Mouse (Mus musculus) kidney, embryonic 15.5 days (tissue): ENCODE data around the gene Gm9639. TPM values are rescaled to one million over a fixed set of nuclear protein-coding genes. Genes with fewer than 3 reads are reported as not detected.
"Not testable (repeated sequence)": the region's sequence is repeated elsewhere in the genome, so short reads cannot be mapped to it uniquely, and the experiment has no call there.

Source experiments
- ATAC-seq: fragments of 200-750 bp; cut with Nextera tagmentation; replicated peaks from 2 replicates; pipeline ENCODE4 v1.8.0; 2017; ENCODE audit warnings: moderate TSS enrichment; ENCODE audit not compliant: low FRiP score
- H3K27ac ChIP-seq: fragments of 300-500 bp; sonication (generic); 2 replicates; pipeline ENCODE4 v1.5.1; 2015; ENCODE audit warnings: mild to moderate bottlenecking, inconsistent platforms
- H3K27me3 ChIP-seq: fragments of 300-500 bp; sonication (generic); 2 replicates; pipeline ENCODE4 v1.6.1; 2015; ENCODE audit warnings: inconsistent platforms
- H3K36me3 ChIP-seq: fragments of 300-500 bp; sonication (generic); 2 replicates; pipeline ENCODE4 v1.6.1; 2015; ENCODE audit warnings: inconsistent platforms
- H3K4me1 ChIP-seq: fragments of 300-500 bp; sonication (generic); 2 replicates; pipeline ENCODE4 v1.6.1; 2015; ENCODE audit warnings: inconsistent platforms
- H3K4me2 ChIP-seq: fragments of 300-500 bp; sonication (generic); 2 replicates; pipeline ENCODE4 v1.6.1; 2015; ENCODE audit warnings: moderate library complexity, mild to moderate bottlenecking, inconsistent platforms
- H3K4me3 ChIP-seq: fragments of 300-500 bp; sonication (generic); replicated peaks from 2 replicates; pipeline ENCODE4 v1.5.1; 2015; ENCODE audit warnings: mild to moderate bottlenecking, inconsistent platforms
- H3K9ac ChIP-seq: fragments of 300-500 bp; sonication (generic); 2 replicates; pipeline ENCODE4 v1.6.1; 2015; ENCODE audit warnings: mild to moderate bottlenecking, inconsistent platforms
- H3K9me3 ChIP-seq: fragments of 300-500 bp; sonication (generic); replicated peaks from 2 replicates; pipeline ENCODE4 v1.6.1; 2016; ENCODE audit warnings: inconsistent platforms
- WGBS: fragments of 180-500 bp; shearing (Covaris S2); methylation state at CpG from one replicate; pipeline ENCODE4 v1.1.7; 2015; ENCODE audit warnings: mixed read lengths; 5-methylcytosine and 5-hydroxymethylcytosine counted together
- polyA plus RNA-seq: library from polyadenylated mRNA; unstranded; fragments of >200 nt; fragmentation: Nextera tagmentation; extraction: Ambion mirVana; gene quantifications from 2 replicates; pipeline ENCODE4 v1.2.1, GENCODE M21; 2015

Gene Gm9639
- polyA plus RNA-seq, 1 experiment from 2014 or later, result not detected

DNA sequence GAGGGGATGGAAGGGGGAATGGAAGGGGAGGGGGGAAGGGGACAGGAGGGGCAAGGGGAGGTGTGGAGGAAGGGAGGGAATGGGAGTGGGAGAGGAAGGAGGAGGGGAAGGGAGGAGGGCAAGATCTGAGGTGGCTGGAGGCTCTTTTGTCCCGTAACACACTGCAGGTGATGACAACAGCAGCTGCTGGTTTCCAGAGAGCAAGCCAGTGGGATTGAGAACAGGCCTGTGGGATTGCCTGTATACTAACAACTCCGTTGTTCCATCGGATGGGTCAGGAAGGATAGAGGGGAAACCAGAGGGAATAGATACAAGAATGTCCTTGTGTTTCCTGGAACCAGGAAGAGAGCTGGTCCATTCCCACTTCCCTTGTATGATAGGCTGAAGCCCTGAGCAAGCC lies 2.8 kb upstream of the Gm9639 start:
- ATAC-seq, result no peak
- Histone ChIP-seq H3K27ac (no peak overlapping the region), H3K4me1 (0 out of 2 replicates have a peak, but pooled peaks cover 2% of the 10 kb centered on the region), H3K27me3 (no peaks in the 10 kb centered on the region), H3K4me2 (no peak overlapping the region), H3K9ac (no peak overlapping the region), H3K4me3 (no peak overlapping the region), H3K36me3 (no peaks in the 10 kb centered on the region), H3K9me3 (no peaks in the 10 kb centered on the region)
- WGBS, result 30% methylated on average over 3 of the region's 3 CpGs

DNA sequence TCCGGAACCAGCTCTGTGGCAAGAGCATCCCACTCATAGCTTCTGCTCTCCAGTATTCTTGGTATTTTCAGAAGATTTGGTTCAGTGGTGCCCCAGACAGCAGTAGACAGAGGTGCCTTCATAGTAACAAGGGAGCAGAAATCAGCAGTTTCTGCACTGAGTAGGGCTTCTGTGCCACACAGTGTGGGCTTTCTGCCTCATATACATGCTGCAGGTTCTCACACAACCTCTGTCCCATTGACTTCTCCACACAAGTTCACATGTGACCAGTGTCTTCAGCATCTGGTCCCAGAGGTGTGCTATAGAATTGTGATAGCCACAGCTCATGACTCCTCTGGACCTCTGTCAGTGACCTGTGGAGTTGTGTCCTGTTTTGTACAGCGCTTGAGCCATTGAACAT lies 6.3 kb downstream of the Gm9639 start:
- Histone ChIP-seq H3K9ac (no peak overlapping the region), H3K4me3 (no peak overlapping the region), H3K36me3 (no peaks in the 10 kb centered on the region), H3K27me3 (no peaks in the 10 kb centered on the region), H3K9me3 (no peaks in the 10 kb centered on the region), H3K4me2 (no peak overlapping the region), H3K4me1 (no peaks in the 10 kb centered on the region), H3K27ac (no peak overlapping the region)
- 61% methylated on average over 2 of the region's 2 CpGs for WGBS
- no peak for ATAC-seq

DNA sequence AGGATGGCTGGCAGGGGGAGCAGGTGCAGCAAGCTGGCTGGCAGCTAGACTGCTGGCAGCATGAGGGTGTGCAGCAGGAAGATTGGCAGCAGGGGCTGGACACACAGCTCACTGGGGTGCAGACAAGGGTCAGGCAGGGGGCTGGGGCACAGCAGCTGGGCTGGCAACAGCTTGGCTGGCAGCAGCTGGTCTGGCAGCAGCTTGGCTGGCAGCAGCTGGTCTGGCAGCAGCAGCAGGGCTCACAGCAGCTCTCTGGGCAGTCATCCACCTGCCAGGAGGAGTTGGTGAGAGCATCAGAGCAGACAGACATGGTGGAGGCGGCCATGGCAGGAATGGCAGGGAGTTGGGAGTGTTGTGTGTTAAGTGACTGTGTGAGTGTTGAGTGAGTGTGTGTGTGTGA lies 7.0 kb downstream of the Gm9639 start, which contains the start of gene Gm7137:
Gm7137 (minus strand) TSS at position 325 of the 400 bp plus-strand sequence.
- H3K27me3 ChIP-seq, H3K4me1 ChIP-seq, H3K4me3 ChIP-seq, H3K9me3 ChIP-seq, H3K4me2 ChIP-seq, ATAC-seq, H3K27ac ChIP-seq, H3K36me3 ChIP-seq, H3K9ac ChIP-seq: not testable (repeated sequence)
- WGBS, result 68% methylated on average over 1 of the region's 1 CpGs

DNA sequence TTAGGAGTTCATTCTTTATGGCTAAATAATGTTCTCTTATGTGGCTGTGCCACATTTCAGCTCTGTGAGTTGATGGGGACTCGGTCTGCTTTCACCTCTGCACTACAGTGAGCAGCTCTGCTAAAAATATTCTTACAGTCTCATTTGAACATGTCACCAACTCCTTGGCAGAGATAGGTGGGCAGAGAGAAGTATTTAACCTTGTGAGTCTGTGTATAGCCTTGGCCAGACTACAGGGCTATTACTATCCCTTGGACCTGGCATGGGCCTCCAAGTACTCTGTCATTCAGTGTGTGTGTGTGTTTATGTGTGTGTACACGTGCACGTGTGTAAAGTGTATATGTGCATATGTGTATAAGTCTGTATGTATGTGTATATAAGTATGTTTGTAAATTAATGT lies 11.5 kb downstream of the Gm9639 start:
- H3K9me3 ChIP-seq, H3K4me1 ChIP-seq, H3K36me3 ChIP-seq, H3K4me3 ChIP-seq, H3K27me3 ChIP-seq, H3K4me2 ChIP-seq, ATAC-seq, H3K9ac ChIP-seq, H3K27ac ChIP-seq: not testable (repeated sequence)
- 77% methylated on average over 3 of the region's 3 CpGs for WGBS

DNA sequence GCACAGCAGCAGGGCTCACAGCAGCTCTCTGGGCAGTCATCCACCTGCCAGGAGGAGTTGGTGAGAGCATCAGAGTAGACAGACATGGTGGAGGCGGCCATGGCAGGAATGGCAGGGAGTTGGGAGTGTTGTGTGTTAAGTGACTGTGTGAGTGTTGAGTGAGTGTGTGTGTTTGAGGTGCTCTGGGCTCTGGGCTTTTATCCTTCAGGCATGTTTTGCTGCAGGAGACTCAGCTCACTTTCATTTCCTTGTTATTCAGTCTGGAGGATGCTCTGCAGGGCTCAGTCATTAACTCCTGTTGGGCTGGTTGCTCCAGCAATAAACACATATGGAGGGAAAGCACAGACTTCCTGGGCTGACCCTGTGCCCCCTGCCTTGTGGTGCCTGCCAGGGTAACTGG lies 12.4 kb downstream of the Gm9639 start, which contains the start of gene Gm3250:
Gm3250 (minus strand) TSS at position 101 of the 400 bp plus-strand sequence.
- not testable (repeated sequence) for H3K4me1 ChIP-seq, ATAC-seq, H3K27ac ChIP-seq, H3K4me3 ChIP-seq, H3K36me3 ChIP-seq, H3K4me2 ChIP-seq, H3K9ac ChIP-seq, H3K9me3 ChIP-seq, H3K27me3 ChIP-seq
- 21% methylated on average over 1 of the region's 1 CpGs for WGBS

DNA sequence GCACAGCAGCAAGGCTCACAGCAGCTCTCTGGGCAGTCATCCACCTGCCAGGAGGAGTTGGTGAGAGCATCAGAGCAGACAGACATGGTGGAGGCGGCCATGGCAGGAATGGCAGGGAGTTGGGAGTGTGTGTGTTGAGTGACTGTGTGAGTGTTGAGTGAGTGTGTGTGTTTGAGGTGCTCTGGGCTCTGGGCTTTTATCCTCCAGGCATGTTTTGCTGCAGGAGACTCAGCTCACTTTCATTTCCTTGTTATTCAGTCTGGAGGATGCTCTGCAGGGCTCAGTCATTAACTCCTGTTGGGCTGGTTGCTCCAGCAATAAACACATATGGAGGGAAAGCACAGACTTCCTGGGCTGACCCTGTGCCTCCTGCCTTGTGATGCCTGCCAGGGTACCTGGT lies 18.0 kb downstream of the Gm9639 start, which contains the start of gene Gm7138:
Gm7138 (minus strand) TSS at position 101 of the 400 bp plus-strand sequence.
- ATAC-seq, H3K9ac ChIP-seq: not testable (repeated sequence)
- 80% methylated on average over 1 of the region's 1 CpGs for WGBS

DNA sequence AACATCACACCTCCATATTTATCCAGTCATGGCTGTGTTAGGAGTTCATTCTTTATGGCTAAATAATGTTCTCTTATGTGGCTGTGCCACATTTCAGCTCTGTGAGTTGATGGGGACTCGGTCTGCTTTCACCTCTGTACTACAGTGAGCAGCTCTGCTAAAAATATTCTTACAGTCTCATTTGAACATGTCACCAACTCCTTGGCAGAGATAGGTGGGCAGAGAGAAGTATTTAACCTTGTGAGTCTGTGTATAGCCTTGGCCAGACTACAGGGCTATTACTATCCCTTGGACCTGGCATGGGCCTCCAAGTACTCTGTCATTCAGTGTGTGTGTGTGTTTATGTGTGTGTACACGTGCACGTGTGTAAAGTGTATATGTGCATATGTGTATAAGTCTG lies 22.7 kb downstream of the Gm9639 start:
- H3K9me3 ChIP-seq, H3K27me3 ChIP-seq, H3K27ac ChIP-seq, H3K4me2 ChIP-seq, H3K36me3 ChIP-seq, H3K4me3 ChIP-seq, H3K9ac ChIP-seq, H3K4me1 ChIP-seq, ATAC-seq: not testable (repeated sequence)
- WGBS, result 90% methylated on average over 2 of the region's 3 CpGs

More for the DNA sequence above, 18.0 kb downstream of the Gm9639 start, which contains the start of gene Gm7138:
- H3K4me3 ChIP-seq, H3K9me3 ChIP-seq, H3K27me3 ChIP-seq, H3K27ac ChIP-seq, H3K36me3 ChIP-seq, H3K4me1 ChIP-seq, H3K4me2 ChIP-seq: not testable (repeated sequence)

DNA sequence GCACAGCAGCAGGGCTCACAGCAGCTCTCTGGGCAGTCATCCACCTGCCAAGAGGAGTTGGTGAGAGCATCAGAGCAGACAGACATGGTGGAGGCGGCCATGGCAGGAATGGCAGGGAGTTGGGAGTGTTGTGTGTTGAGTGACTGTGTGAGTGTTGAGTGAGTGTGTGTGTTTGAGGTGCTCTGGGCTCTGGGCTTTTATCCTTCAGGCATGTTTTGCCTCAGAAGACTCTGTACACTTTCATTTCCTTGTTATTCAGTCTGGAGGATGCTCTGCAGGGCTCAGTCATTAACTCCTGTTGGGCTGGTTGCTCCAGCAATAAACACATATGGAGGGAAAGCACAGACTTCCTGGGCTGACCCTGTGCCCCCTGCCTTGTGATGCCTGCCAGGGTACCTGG lies 23.7 kb downstream of the Gm9639 start, which contains the start of gene Gm3238:
Gm3238 (minus strand) TSS at position 101 of the 400 bp plus-strand sequence.
- not testable (repeated sequence) for ATAC-seq, H3K4me2 ChIP-seq, H3K36me3 ChIP-seq, H3K27ac ChIP-seq, H3K4me1 ChIP-seq, H3K9me3 ChIP-seq, H3K4me3 ChIP-seq, H3K9ac ChIP-seq, H3K27me3 ChIP-seq
- 86% methylated on average over 1 of the region's 1 CpGs for WGBS

DNA sequence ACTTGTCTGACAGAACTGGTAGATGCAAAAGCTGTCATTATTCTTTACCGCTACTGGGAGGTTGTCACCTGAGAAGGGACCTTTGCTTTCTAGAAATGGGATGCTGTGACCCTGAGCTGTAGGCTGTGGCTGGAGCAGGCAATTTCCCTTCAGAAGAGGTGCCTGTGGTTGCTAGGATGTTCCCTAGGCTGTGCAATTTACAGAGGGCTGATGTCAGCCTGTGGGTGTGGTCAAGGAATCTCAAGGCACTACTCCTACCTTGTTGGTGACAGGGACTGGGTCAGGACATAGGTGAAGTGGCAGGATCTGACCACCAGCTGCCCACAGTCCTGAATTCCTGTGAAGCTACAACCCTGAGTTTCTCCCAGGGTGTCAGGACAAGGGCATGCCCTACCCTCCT lies 25.1 kb downstream of the Gm9639 start:
- no peaks in the 10 kb centered on the region for H3K27me3 ChIP-seq
- no peaks in the 10 kb centered on the region for H3K9me3 ChIP-seq
- H3K36me3 ChIP-seq, result no peaks in the 10 kb centered on the region

DNA sequence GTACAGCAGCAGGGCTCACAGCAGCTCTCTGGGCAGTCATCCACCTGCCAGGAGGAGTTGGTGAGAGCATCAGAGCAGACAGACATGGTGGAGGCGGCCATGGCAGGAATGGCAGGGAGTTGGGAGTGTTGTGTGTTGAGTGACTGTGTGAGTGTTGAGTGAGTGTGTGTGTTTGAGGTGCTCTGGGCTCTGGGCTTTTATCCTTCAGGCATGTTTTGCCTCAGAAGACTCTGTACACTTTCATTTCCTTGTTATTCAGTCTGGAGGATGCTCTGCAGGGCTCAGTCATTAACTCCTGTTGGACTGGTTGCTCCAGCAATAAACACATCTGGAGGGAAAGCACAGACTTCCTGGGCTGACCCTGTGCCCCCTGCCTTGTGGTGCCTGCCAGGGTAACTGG lies 35.3 kb downstream of the Gm9639 start, which contains the start of gene Gm3233:
Gm3233 (minus strand) TSS at position 101 of the 400 bp plus-strand sequence.
- H3K9ac ChIP-seq, H3K9me3 ChIP-seq, H3K4me2 ChIP-seq, H3K36me3 ChIP-seq, H3K4me1 ChIP-seq, ATAC-seq, H3K27me3 ChIP-seq, H3K4me3 ChIP-seq, H3K27ac ChIP-seq: not testable (repeated sequence)
- 69% methylated on average over 1 of the region's 1 CpGs for WGBS

More for the DNA sequence above, 25.1 kb downstream of the Gm9639 start:
- no peak overlapping the region for H3K4me3 ChIP-seq
- H3K4me1 ChIP-seq, result no peaks in the 10 kb centered on the region
- H3K9ac ChIP-seq, result no peak overlapping the region
- no peak overlapping the region for H3K27ac ChIP-seq
- 60% methylated on average over 1 of the region's 1 CpGs for WGBS
- ATAC-seq, result no peak
- H3K4me2 ChIP-seq, result no peak overlapping the region

DNA sequence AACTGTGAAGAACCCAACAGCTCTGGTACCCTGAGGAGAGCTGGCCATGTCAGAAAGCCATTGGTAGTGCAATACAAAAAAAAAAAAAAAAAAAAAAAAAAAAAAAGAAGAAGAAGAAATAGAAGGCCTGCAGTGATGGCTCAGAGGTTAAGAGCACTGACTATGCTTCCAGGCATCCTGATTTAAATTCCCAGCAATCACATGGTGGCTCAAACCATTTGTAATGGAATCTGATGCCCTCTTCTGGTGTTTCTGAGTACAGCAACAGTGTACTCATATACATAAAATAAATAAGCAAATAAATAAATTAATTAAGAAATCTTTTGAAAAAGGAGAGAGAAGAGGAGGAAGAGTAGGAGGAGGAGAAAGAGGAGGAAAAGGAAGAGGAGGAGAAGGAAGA lies 41.4 kb downstream of the Gm9639 start:
- no peak overlapping the region for H3K4me2 ChIP-seq
- H3K4me3 ChIP-seq, result no peak overlapping the region
- no peak overlapping the region for H3K9ac ChIP-seq
- no peaks in the 10 kb centered on the region for H3K4me1 ChIP-seq
- no peaks in the 10 kb centered on the region for H3K36me3 ChIP-seq
- ATAC-seq, result no peak
- H3K27me3 ChIP-seq, result no peaks in the 10 kb centered on the region
- no peak overlapping the region for H3K27ac ChIP-seq
- H3K9me3 ChIP-seq, result no peaks in the 10 kb centered on the region

DNA sequence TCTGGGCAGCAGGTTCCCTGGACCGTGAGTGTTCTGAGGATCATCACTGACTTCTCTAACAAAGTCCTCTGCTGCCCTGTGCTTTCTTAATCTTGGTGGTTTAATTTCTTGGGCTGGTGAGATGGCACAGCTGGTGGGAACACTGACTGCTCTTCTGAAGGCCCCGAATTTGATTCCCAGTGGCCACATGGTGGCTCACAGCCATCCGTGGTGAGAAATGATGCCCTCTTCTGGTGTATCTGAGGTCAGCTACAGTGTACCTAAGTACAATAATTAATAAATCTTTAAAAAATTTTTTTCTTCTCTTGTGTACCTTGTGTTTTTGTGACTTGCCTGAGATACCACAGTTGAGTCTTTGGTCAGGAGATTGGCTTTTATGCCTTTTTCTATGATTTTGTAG lies 42.6 kb downstream of the Gm9639 start:
- not testable (repeated sequence) for H3K4me1 ChIP-seq, H3K9me3 ChIP-seq, ATAC-seq, H3K4me2 ChIP-seq, H3K36me3 ChIP-seq, H3K9ac ChIP-seq, H3K27me3 ChIP-seq, H3K4me3 ChIP-seq, H3K27ac ChIP-seq
- WGBS, result 63% methylated on average over 3 of the region's 3 CpGs

DNA sequence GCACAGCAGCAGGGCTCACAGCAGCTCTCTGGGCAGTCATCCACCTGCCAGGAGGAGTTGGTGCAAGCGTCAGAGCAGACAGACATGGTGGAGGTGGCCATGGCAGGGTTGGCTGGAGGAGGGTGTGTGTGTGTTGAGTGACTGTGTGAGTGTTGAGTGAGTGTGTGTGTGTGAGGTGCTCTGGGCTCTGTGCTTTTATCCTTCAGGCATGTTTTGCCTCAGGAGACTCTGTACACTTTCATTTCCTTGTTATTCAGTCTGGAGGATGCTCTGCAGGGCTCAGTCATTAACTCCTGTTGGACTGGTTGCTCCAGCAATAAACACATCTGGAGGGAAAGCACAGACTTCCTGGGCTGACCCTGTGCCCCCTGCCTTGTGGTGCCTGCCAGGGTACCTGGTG lies 43.6 kb downstream of the Gm9639 start, which contains the start of gene Gm9736:
Gm9736 (minus strand) TSS at position 101 of the 400 bp plus-strand sequence.
- H3K27me3 ChIP-seq, ATAC-seq, H3K27ac ChIP-seq, H3K4me2 ChIP-seq, H3K9me3 ChIP-seq, H3K36me3 ChIP-seq, H3K9ac ChIP-seq, H3K4me3 ChIP-seq, H3K4me1 ChIP-seq: not testable (repeated sequence)
- WGBS, result 70% methylated on average over 1 of the region's 1 CpGs
